Mouse (Mus musculus) lung, postnatal 4 days (tissue): ENCODE measurements at regions not wholly inside any gene's neighbourhood (a gene's known extent, or its start where the extent isn't known, plus 50 kb on each side); places are given as distances from the start of the nearest gene placed in this dataset.

Experiments used
- DNase-seq, 2 experiments: peaks; one replicate each; pipeline ENCODE4 v3.0.0; 2021

- peak; percentile 12 to 34 for DNase-seq
These were observed 401.3 kb downstream of the Plcl1 start for GRCm38 (mm10) chr1:55807028-55807427.

GRCm38 (mm10) chr1:55808724-55809519 is 403.2 kb downstream of the Plcl1 start:
- peak in 1 of 2 experiments; percentile 11 for DNase-seq

- no peak for DNase-seq
These were observed 406.8 kb downstream of the Plcl1 start for GRCm38 (mm10) chr1:55812486-55812885.

DNA sequence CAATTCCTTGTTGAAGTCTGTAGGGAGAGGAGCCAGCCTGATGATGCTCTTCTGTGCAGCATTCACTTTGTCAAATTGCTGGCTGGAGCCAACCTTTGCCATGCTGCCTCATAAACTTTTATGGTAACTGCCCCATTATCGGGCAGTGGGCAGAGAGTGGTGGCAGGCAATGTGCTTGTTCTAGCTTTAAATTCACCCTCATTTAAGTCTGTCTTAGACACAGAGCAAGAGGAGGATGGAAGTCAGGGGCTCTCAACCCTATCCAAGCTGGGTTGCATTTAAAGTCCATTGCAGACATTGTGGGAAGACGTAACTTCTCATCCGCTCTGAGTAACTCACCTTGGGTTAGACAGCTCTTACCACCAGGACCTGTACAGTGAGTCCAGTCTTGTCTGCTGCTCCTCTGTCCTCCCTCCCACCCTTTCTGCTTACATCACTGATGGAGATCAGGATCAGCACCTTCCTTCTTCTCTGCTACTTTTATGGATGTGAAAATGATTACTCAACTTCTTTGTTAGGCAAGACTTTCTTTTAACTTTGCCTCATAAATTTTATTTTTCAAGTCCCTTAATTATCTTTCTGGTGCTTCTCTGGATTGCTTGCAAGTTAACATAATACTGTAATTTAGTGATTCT is 415.3 kb downstream of the Plcl1 start:
- no peak for DNase-seq

DNA sequence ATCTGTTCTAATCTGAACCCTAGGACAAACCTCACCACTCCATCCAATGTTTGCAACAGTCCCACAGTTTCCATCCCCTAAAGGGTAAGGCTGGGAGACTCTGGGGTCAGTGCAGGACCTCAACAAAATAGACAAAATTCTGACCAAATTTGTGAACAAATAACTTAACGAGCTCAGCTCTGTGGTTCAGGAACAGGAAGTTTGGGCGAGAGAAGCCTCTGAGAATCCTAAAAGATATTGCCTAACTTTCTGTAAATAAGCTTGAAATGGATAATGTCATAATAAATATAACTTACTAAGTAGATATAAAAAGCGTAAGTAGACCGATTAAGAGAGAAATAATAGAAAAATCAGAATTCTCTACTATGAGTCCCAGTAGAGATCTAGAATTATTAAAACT is 416.9 kb downstream of the Plcl1 start:
- no peak for DNase-seq

DNA sequence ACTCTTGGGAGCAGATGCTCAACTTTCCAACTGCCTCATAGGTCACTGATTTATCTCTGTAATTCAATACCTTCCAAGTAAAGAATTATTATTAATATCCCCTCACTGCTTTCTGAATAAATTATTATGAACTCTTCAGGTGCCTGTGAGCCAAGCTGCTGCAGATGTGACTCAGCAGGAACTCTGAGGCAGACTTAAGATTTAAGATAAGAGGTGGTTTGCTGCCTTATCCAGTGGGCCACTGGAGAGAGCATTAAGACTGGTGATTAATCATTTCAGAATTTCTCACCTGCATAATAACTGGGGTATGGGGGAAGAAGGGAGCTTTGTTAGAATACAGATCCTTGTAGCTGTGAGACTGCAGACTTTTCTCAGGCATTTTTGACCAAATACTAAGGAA is 421.5 kb downstream of the Plcl1 start:
- DNase-seq: no peak

- no peak for DNase-seq
These were observed 429.6 kb downstream of the Plcl1 start for GRCm38 (mm10) chr1:55835281-55835680.

DNA sequence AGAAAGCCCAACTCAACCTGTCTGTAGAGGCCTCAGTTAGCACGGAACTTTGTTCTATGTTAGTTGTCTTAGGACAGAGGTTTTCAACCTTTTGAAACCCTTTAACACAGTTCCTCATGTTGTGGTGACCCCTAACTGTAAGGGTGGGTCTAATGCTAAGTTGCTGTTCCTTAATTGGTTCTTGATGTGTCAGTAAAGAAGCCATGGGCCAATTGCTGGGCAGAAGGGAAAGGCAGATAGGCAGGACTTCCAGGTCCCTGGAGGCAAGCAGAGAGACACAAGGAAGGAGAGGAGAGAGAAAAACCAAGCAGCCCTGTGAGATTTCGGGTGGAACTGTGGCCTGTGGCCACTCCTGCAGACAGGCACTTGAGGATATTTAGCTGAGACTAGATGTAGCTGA is 431.0 kb downstream of the Plcl1 start:
- DNase-seq: peak in 1 of 2 experiments; percentile 7

DNA sequence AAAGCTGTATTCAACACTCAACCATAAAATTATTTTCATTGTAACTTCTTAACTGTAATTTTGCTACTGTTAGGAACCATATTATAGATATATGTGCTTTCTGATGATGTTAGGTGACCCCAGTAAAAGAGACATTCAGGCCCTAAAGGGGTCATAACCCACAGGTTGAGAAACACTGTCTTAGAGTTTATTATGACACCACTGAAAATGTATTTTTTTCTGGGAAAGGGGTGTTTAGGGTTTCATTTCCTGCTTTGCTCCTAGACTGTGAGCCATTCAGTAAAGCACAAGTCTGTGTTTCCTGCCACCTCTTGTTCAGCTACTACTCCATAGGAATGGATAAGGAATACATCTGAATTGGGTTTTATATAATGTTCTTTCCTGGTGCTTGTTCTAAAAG is 431.6 kb downstream of the Plcl1 start:
- DNase-seq: no peak

GRCm38 (mm10) chr1:55838168-55838567 is 432.4 kb downstream of the Plcl1 start:
- DNase-seq: peak; percentile 29 to 57

DNA sequence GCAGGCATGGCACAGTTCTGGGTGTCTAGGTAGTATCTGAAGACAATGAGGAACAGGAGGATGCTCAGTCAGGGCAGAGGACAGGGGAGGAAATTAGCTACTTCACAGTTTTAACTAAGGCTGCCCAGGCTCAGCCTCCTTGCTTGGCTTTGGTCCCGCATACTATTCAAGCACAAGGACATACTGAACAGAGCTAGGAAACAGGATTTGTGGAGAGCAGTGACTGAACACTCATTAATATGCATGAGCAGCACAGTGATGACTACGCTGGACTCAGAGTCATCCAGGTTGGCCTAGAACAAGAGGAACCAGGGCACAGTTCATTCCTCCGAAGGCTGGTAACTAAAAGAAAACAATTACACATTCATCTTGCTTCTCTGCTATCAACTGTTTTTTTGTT is 443.1 kb downstream of the Plcl1 start:
- no peak for DNase-seq

DNA sequence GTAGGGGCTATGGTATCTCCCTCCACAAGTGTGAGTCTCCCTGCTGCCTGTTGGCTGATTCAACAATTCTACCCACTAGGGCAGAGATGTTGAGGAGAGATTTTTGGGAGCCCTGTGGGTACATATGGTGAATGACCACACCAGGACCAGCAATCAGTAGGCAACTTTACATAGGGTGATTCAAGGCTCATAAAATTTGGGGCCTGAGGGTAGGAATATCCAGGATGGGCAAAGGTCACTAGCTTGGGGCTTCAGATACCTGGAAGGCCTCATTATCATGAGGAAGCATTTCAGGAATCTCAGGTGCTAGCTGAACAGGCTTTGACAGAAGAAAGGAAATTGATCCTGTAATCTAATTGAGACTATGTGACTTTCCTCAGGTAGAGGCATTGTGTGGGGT is 446.6 kb downstream of the Plcl1 start:
- DNase-seq: no peak

DNA sequence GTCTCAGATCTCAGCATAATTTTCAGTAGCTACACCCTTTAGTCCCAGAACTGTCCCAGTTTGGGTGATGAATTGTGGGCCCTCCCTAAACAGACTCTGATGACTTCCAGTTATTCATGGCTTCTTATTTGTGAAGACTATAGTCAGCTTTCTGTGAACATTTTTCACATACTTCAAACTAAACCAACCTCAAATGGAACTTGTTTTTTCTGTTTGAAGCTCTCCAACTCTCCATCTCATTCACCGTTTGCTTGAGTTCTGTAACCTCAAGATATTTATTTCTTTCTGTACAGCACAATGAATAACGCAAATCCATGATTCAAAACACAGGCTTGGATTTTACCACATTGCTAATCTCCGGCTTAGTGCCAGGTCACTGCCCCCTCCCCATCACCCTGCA is 453.4 kb downstream of the Plcl1 start:
- no peak for DNase-seq

GRCm38 (mm10) chr1:55863113-55863512 is 457.4 kb downstream of the Plcl1 start:
- no peak for DNase-seq

GRCm38 (mm10) chr1:55865274-55865673 is 459.6 kb downstream of the Plcl1 start:
- peak in 1 of 2 experiments; percentile 39 for DNase-seq

DNA sequence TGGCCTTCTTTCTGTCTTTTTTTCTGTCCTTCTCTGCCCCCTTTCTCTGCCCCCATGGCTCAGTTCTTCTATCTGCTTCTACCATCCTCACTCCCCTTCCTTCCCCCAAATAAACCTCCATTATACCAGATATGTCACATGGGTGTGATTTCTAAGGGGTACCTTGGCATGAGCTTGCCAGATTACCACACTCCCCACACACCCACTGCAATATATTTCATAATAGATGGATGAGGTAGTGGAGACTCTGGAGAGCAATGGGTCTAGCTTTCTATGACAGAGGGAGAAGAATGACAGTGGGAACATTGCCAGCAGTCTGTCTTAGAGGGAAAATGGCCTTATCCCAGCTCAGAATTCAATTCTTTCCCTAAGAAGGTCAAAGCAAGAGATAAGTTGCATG is 461.0 kb downstream of the Plcl1 start:
- DNase-seq: no peak

GRCm38 (mm10) chr1:55873583-55873982 is 467.9 kb downstream of the Plcl1 start:
- DNase-seq: no peak

GRCm38 (mm10) chr1:55874143-55874867 is 468.6 kb downstream of the Plcl1 start:
- peak; percentile 49 to 68 for DNase-seq

GRCm38 (mm10) chr1:55874868-55875144 is 469.1 kb downstream of the Plcl1 start:
- no peak for DNase-seq

DNA sequence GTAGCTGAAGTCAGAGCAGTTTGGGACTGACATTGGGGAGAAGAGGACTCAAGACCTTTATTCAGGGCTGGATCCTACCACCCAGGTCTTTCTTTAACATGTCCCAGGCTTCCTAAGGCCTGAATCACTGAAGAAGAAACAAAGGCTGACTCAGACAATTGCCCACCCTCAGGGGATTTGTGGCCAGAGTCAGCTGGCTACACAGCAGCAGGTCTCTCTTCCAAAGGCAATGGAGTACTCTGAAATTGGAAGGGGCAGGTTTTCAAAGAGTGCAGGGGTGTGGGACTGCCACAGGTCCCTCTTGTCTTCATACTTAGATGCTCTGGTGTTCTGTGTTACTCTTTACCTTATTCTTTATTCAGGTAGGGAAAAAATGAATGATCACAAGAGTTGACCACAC is 478.9 kb downstream of the Plcl1 start:
- DNase-seq: no peak

GRCm38 (mm10) chr1:55886383-55887070 is 480.8 kb downstream of the Plcl1 start:
- peak in 1 of 2 experiments; percentile 55 for DNase-seq

- no peak for DNase-seq
These were observed 481.7 kb downstream of the Plcl1 start for GRCm38 (mm10) chr1:55887386-55887785.

GRCm38 (mm10) chr1:55888711-55889366 is 483.1 kb downstream of the Plcl1 start:
- peak in 1 of 2 experiments; percentile 8 for DNase-seq
